Mouse (Mus musculus) spleen, adult 2 months (tissue): ENCODE results near the gene Ccnq. TPM values are rescaled to one million over a fixed set of nuclear protein-coding genes. Genes with fewer than 3 reads are reported as not detected.

Experiments used
- DNase-seq, 2 experiments: peaks; one replicate each; pipeline versions ENCODE4 v3.0.0 to v3.0.0-alpha.2; 2012 to 2021; ENCODE audit warnings: low spot score in 2 of 2, low read depth in 1 of 2
- H3K27ac ChIP-seq: fragments of 200-500 bp; 2 replicates; pipeline ENCODE4 v1.5.1; 2012; ENCODE audit warnings: low read length, inconsistent platforms; ENCODE audit not compliant: insufficient read depth
- H3K27me3 ChIP-seq: fragments of 200-500 bp; 2 replicates; pipeline ENCODE4 v1.6.1; 2012; ENCODE audit warnings: mild to moderate bottlenecking, moderate library complexity, low read length, inconsistent platforms; ENCODE audit not compliant: control insufficient read depth, insufficient read depth
- H3K36me3 ChIP-seq: fragments of 200-500 bp; 2 replicates; pipeline ENCODE4 v1.6.1; 2012; ENCODE audit warnings: mild to moderate bottlenecking, low read length, inconsistent platforms; ENCODE audit not compliant: control insufficient read depth, insufficient read depth
- H3K4me1 ChIP-seq: fragments of 200-500 bp; 2 replicates; pipeline ENCODE4 v1.6.1; 2011; ENCODE audit warnings: inconsistent platforms; ENCODE audit not compliant: control insufficient read depth, insufficient read depth, insufficient read length
- H3K4me3 ChIP-seq: fragments of 200-500 bp; 2 replicates; pipeline ENCODE4 v1.5.1; 2011; ENCODE audit warnings: mild to moderate bottlenecking, inconsistent platforms; ENCODE audit not compliant: insufficient read depth, insufficient read length; ENCODE audit errors: extremely low read depth
- CTCF ChIP-seq: fragments of 200-500 bp; IDR thresholded peaks from 2 replicates; pipeline ENCODE4 v1.5.1; 2011; ENCODE audit warnings: mild to moderate bottlenecking, inconsistent platforms; ENCODE audit not compliant: insufficient read depth, insufficient read length, insufficient replicate concordance; ENCODE audit errors: extremely low read depth
- POLR2A ChIP-seq: fragments of 200-500 bp; IDR thresholded peaks from 2 replicates; pipeline ENCODE4 v1.6.1; 2011; ENCODE audit warnings: low read depth, low read length, inconsistent platforms
- WGBS: fragments of 180-500 bp; shearing (Covaris S2); methylation state at CpG from one replicate; pipeline ENCODE4 v1.1.7; 2018; 5-methylcytosine and 5-hydroxymethylcytosine counted together
- polyA plus RNA-seq: library from polyadenylated mRNA; depleted of rRNA; stranded (reverse); fragments of >200 nt; gene quantifications from 2 replicates; pipeline ENCODE4 v1.2.3, GENCODE M21; 2012; rRNA removed

Gene Ccnq
- 38.0 and 42.1 TPM in 2 replicates for polyA plus RNA-seq

DNA sequence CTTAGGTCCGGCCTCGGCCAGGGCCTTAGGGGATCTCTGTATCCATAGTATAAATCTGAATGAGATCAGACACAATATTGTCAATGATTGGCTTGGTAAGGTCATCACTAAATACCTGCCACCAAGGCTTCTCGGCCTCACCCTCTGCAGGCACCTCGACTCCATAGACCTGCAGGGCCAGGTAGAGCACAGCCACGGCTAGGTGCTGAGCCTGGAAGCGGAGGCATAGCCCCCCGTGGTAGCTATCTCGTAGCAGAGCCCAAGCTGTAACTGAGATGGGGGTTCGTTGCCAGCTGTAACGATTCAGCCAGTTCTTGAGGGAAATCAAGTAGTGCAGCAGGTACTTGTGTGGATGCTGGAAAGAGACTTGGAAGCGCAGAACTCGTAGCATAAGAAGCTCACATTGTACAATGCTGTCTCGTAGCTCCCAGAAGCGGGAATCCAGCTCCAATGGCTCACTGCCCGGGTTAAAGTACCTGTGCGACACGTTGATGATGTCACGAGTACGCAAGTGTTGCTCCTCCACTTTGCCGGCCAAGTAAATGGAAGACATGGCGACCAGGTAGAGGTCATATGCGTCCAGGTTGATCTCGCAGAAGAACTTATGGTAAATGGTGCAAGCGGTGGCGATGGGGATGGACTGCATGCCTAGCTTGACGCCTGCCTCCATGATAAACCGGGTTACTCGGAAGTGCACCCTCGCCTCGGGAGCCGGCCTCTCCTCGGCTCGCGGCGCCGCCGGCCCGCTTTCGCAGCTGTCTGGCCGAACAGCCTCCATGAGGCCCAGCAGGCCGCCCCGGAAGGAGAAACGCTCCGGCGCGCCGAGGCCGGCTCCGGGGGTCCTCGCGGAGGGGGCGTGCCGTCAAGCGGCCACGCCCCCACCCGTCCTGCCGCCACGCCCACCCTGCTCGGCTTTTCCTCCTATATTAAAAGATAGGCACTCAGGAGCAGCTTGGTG, at the start of gene Ccnq:
Gene Ccnq (minus strand): TSS at position 845 of the 958 bp plus-strand sequence.
- H3K36me3 ChIP-seq = 0 out of 2 replicates have a peak, but pooled peaks cover under 1% of the 10 kb centered on the region
- peak within 1 kb of the TSS; percentile 69 for H3K27ac ChIP-seq
- no peaks in the 10 kb centered on the region for H3K27me3 ChIP-seq
- peak; percentile 74 for TF ChIP-seq POLR2A
- TF ChIP-seq CTCF = no peak
- H3K4me3 ChIP-seq = peak within 1 kb of the TSS; percentile 84
- peak; percentile 36 to 70 for DNase-seq
- WGBS = 12% methylated on average over 59 of the region's 59 CpGs
- peaks cover 6% of the 10 kb centered on the region; the same call in 1 of the 2 replicates for H3K4me1 ChIP-seq

DNA sequence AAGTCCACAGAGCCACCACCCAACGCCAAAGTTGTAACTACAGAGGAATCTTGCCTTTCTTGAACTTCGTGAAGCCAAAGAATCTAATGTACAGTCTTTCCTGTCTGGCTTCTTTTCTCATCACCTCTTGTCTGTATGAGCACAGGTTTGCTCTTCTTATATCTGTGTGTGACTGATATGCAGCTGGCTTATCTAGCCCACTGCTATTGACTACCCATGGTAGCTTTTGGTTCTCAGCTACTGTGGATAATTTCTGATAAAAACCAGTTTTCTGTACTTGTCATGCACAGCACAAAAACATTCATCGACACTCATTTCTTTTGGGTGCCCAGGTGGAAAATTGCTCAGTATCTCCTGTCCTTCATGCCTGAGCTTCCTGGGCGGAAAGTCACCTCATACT, 49.6 kb upstream of the Ccnq start:
- Histone ChIP-seq H3K36me3 (no peaks in the 10 kb centered on the region), H3K4me3 (no peak overlapping the region), H3K27ac (no peak overlapping the region), H3K27me3 (no peaks in the 10 kb centered on the region), H3K4me1 (no peaks in the 10 kb centered on the region)
- WGBS = 70% methylated on average over 4 of the region's 4 CpGs
- TF ChIP-seq CTCF (no peak), POLR2A (no peak)
- no peak for DNase-seq

DNA sequence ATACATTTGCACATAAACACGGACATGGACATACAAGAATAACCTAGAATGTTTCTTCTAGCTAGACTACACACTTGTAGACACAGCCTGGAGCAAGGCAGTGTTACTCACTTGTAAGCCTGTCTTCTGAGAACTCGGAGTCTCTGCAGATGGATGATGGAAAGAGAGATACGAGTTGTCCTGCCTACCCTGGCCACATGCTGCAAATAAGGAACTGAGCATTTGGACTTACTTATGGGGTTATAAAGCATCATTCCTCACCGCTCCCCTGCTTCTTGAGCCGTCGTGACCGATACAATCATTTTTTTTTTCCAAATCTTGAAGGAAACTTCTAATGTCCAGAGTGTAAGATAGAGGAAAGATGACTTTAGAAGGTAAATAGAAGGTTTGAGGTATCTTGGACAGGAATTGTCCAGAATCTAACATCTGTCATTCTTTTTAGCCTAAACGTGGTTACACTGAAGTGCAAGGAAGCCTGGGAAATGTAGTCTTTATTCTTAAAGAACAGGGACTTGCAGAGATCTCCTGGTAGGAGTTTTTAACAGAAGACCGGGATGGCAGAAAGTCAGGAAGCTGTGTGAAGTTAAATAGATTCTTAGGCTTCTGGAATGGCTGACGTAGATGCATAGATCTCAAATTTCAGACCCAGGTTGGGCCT, 44.7 kb upstream of the Ccnq start:
- Histone ChIP-seq H3K4me3 (no peak overlapping the region), H3K27me3 (no peaks in the 10 kb centered on the region), H3K4me1 (peaks cover 4% of the 10 kb centered on the region; the same call in 1 of the 2 replicates), H3K27ac (no peak overlapping the region), H3K36me3 (no peaks in the 10 kb centered on the region)
- 84% methylated on average over 10 of the region's 10 CpGs for WGBS
- TF ChIP-seq CTCF (no peak), POLR2A (no peak)
- no peak for DNase-seq

DNA sequence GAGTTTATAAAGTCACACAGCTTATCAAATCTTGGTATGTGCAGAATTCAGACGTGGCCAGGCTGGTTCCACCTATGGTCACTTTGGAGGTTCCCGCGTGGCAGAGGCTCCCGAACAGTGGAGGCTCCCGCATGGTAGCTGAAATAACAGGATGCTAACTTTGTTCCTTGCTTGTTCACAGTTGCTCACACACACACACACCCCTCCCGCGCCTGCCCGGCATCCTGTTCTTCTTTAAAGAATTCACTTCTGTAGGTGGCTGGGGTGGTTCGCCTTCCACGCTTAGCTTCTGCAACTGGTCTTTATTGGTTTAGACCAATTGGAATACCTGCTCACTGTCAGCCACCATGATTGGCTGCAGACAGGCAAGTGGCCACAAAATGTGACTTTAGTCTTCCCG, 41.6 kb upstream of the Ccnq start:
- H3K4me3 ChIP-seq = no peak overlapping the region
- peaks cover 4% of the 10 kb centered on the region; the same call in 1 of the 2 replicates for H3K4me1 ChIP-seq
- no peaks in the 10 kb centered on the region for H3K36me3 ChIP-seq
- peak in 1 of 2 experiments; percentile 10 for DNase-seq
- TF ChIP-seq CTCF (no peak), POLR2A (no peak)
- 18% methylated on average over 11 of the region's 11 CpGs for WGBS
- H3K27ac ChIP-seq = no peak overlapping the region
- no peaks in the 10 kb centered on the region for H3K27me3 ChIP-seq

DNA sequence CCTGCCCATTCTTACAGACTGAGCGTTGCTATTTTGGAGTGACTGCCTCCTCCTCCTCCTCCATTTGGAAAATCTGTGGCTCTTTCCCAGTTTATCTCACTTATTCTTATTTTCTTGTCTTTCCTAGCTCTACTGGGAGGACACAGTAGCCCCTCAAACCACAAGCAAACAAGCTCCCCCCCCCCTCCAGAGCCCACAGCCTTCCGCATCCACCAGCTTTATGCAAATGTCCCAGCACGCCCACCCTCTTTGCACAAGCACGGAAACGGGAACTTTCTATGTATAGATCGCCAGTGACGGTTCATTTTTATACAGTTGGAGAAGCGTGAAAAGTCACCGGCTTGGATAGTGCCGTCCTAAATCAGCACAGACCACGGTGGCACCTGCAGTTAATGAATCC, 40.9 kb upstream of the Ccnq start:
- peak overlapping the region; percentile 52 for H3K4me3 ChIP-seq
- 4% methylated on average over 11 of the region's 11 CpGs for WGBS
- H3K27me3 ChIP-seq = no peaks in the 10 kb centered on the region
- no peaks in the 10 kb centered on the region for H3K36me3 ChIP-seq
- peaks cover 4% of the 10 kb centered on the region; the same call in 1 of the 2 replicates for H3K4me1 ChIP-seq
- TF ChIP-seq POLR2A (no peak), CTCF (no peak)
- DNase-seq = peak; percentile 21
- no peak overlapping the region for H3K27ac ChIP-seq

DNA sequence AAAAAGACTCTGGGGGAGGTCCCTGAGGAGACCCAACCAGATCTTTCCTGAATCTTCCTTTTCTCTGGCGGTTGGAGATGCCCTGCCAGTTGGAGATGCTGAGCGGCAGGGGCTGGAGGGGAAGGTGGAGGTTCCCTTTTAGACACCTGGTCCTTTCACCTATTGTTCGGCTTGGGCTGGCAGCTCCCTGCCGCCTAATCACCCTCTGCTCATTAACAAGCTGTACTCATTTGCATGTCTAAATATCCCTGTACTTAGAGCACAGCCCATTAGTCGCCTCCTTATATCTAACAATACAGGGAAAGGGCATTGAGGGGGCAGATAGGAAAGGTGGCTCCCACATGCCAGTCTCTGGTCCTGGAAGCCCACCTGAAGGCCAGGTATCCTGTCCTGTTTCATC, 40.5 kb upstream of the Ccnq start:
- no peak for DNase-seq
- peak overlapping the region; percentile 52 for H3K4me3 ChIP-seq

More for the DNA sequence above, 40.5 kb upstream of the Ccnq start:
- Histone ChIP-seq H3K27ac (no peak overlapping the region), H3K4me1 (peaks cover 4% of the 10 kb centered on the region; the same call in 1 of the 2 replicates), H3K36me3 (no peaks in the 10 kb centered on the region), H3K27me3 (no peaks in the 10 kb centered on the region)
- 34% methylated on average over 5 of the region's 5 CpGs for WGBS
- TF ChIP-seq CTCF = no peak
- TF ChIP-seq POLR2A = no peak
